Comparison of ENCODE assay signal across 8 mouse cellular contexts in the genomic region with DNA sequence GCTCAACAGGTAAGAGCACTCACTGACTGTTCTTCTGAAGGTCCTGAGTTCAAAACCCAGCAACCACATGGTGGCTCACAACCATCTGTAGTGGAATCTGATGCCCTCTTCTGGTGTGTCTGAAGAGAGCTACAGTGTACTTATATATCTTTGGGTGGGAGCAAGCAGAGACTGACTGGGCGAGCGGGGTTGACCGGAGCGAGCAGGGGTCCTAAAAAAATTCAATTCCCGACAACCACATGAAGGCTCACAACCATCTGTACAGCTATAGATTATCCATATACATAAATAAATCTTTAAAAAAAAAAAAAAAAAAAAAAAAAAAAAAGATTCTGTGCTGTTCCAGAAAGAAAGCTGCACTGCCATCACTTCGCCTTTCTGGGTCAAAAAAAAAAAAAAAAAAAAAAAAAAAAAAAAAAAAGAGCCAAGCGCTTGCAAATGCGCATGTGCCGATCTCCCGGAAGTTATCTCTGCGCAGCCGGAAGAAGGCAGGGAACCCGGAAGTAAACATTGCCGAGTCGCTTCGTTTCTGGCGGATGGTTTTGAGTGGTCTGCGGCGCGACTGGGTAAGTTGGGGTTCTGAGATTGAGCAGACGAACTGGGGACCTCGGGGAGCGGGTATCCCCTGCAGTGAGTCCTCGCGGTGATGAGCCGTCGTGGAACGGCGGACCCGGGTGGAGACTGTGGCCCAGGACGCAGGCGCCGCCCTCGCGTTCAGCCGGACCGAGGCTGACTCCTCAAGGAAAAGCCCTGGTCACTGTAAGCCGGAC. TPM values are rescaled to one million over a fixed set of nuclear protein-coding genes. Genes with fewer than 3 reads are reported as not detected.
DNase-seq lines count a peak whose midpoint lies in the region; ATAC-seq and TF ChIP-seq lines count a peak whose summit lies in the region.

Slu7 (plus strand) TSS at position 491 of the 770 bp plus-strand sequence.

- TF ChIP-seq CTCF in layer of hippocampus, adult 2 months (conservative IDR thresholded peaks at IDR 0.05), result peak; percentile 48
- peak; percentile 31 for TF ChIP-seq CTCF in lung, postnatal 0 days (IDR thresholded peaks at IDR 0.05)

- ATAC-seq in forebrain, embryonic 16.5 days, result peak; percentile 91
- ATAC-seq in lung, postnatal 0 days, result peak; percentile 93

- H3K36me3 ChIP-seq in forebrain, embryonic 16.5 days (ENCODE audit: control insufficient read depth, insufficient read depth), result peaks cover 8% of the 10 kb centered on the region
- H3K36me3 ChIP-seq in lung, postnatal 0 days (ENCODE audit: insufficient read depth, low read length), result peaks cover 5% of the 10 kb centered on the region; the same call in 1 of the 2 replicates

- H3K4me1 ChIP-seq in forebrain, embryonic 16.5 days (replicated peaks; ENCODE audit: control insufficient read depth, insufficient read depth, low read length), result peaks cover 12% of the 10 kb centered on the region
- 0 out of 2 replicates have a peak, but pooled peaks cover 2% of the 10 kb centered on the region for H3K4me1 ChIP-seq in lung, postnatal 0 days (ENCODE audit: insufficient read depth, low read depth, low read length)

- H3K27me3 ChIP-seq in forebrain, embryonic 16.5 days (replicated peaks; ENCODE audit: control insufficient read depth, insufficient read depth, low read length), result no peaks in the 10 kb centered on the region
- no peaks in the 10 kb centered on the region for H3K27me3 ChIP-seq in lung, postnatal 0 days (replicated peaks; ENCODE audit: insufficient read depth, low read length)

- WGBS in forebrain, embryonic 16.5 days, result 8% methylated on average over 38 of the region's 38 CpGs
- 11% methylated on average over 38 of the region's 38 CpGs for WGBS in lung, postnatal 0 days

- peak within 1 kb of the TSS; percentile 82 for H3K9ac ChIP-seq in forebrain, embryonic 16.5 days (replicated peaks; ENCODE audit: low read depth, low read length)
- H3K9ac ChIP-seq in lung, postnatal 0 days (replicated peaks; ENCODE audit: low read depth), result peak within 1 kb of the TSS; percentile 75

- H3K4me2 ChIP-seq in forebrain, embryonic 16.5 days (ENCODE audit: low read length), result peak within 1 kb of the TSS; percentile 80
- peak within 1 kb of the TSS; percentile 61 for H3K4me2 ChIP-seq in lung, postnatal 0 days (replicated peaks; ENCODE audit: low read depth, low read length)

- no peaks in the 10 kb centered on the region for H3K9me3 ChIP-seq in forebrain, embryonic 16.5 days (ENCODE audit: control insufficient read depth, low read length)
- H3K9me3 ChIP-seq in lung, postnatal 0 days (ENCODE audit: low read length), result no peaks in the 10 kb centered on the region

- intact Hi-C loops in heart, postnatal 36 days (cut with DNase I), result no loop called here

- DNase-seq in Muller cell, postnatal 12 days (ENCODE audit: inconsistent ontology term), result peak; percentile 77
- peak; percentile 77 to 79 for DNase-seq in cerebellum, adult 18-20 months
- peak; percentile 71 to 82 for DNase-seq in heart, postnatal 36 days
- peak; percentile 65 to 76 for DNase-seq in layer of hippocampus, adult 2 months (ENCODE audit: low spot score in 2 of 2)
- peak; percentile 94 for DNase-seq in lung, postnatal 0 days (ENCODE audit: low spot score)
- DNase-seq in ovary, postnatal 14 days (ENCODE audit: low spot score), result peak; percentile 57
- DNase-seq in thymus, postnatal 10 days (ENCODE audit: low spot score in 2 of 2), result peak; percentile 59 to 72

- no peak within 1 kb of the TSS for H3K27ac ChIP-seq in forebrain, embryonic 16.5 days (ENCODE audit: low read length)
- peak within 1 kb of the TSS; percentile 84 for H3K27ac ChIP-seq in layer of hippocampus, adult 2 months
- H3K27ac ChIP-seq in lung, postnatal 0 days (ENCODE audit: low read length), result peak within 1 kb of the TSS; percentile 78

- peak within 1 kb of the TSS; percentile 72 for H3K4me3 ChIP-seq in forebrain, embryonic 16.5 days (replicated peaks; ENCODE audit: low read length)
- H3K4me3 ChIP-seq in layer of hippocampus, adult 2 months, result peak within 1 kb of the TSS; percentile 69
- H3K4me3 ChIP-seq in lung, postnatal 0 days (ENCODE audit: low read depth, low read length), result peak within 1 kb of the TSS; percentile 86

- 0 out of 2 replicates have a peak, but pooled peaks have one; percentile 29 for TF ChIP-seq EP300 in lung, postnatal 0 days (IDR thresholded peaks at IDR 0.05)

RNA-seq across cellular contexts. Expression of gene Slu7, which starts in this region (rescaled TPM):
- polyA plus RNA-seq in forebrain, embryonic 16.5 days (2015; fragmentation: Nextera tagmentation; extraction: Ambion mirVana), result 76.9 and 87.8 TPM in 2 replicates
- 10 to 100 TPM; 27.4 to 31.4 TPM for total RNA-seq in heart, postnatal 36 days (2021)
- 10 to 100 TPM; 54.2 to 54.9 TPM for total RNA-seq in layer of hippocampus, adult 2 months (2021)
- polyA plus RNA-seq in lung, postnatal 0 days (2015; fragmentation: Nextera tagmentation; extraction: Ambion mirVana), result 52.8 and 56.0 TPM in 2 replicates
